Mouse (Mus musculus) CH12.LX (cell line): ENCODE measurements around the gene Pla2g4c. TPM values are rescaled to one million over a fixed set of nuclear protein-coding genes. Genes with fewer than 3 reads are reported as not detected.

Experiments
- DNase-seq: peaks from one replicate; pipeline ENCODE4 v3.0.0-alpha.2; 2013; ENCODE audit errors: extremely low read depth
- H3K27ac ChIP-seq: 2 replicates; pipeline ENCODE4 v1.5.1; 2012; ENCODE audit warnings: low read depth, mild to moderate bottlenecking, control low read depth, moderate library complexity; ENCODE audit not compliant: insufficient read depth
- H3K27me3 ChIP-seq: replicated peaks from 2 replicates; pipeline ENCODE3; 2012; ENCODE audit warnings: inconsistent platforms
- H3K36me3 ChIP-seq, 2 experiments: replicated peaks in 1 of 2; 2 replicates each; pipeline versions ENCODE3 to v1.6.1; 2012; ENCODE audit warnings: inconsistent platforms in 1 of 2, low read length in 1 of 2, mild to moderate bottlenecking in 1 of 2, mixed read lengths in 1 of 2, moderate library complexity in 1 of 2; ENCODE audit not compliant: control insufficient read depth in 1 of 2, insufficient read depth in 1 of 2
- H3K4me1 ChIP-seq, 2 experiments: 2 replicates each; pipeline ENCODE4 v1.6.1; 2012; ENCODE audit warnings: inconsistent platforms in 1 of 2, moderate library complexity in 1 of 2; ENCODE audit not compliant: insufficient read depth in 2 of 2, control insufficient read depth in 1 of 2
- H3K4me2 ChIP-seq: 2 replicates; pipeline ENCODE4 v1.6.1; 2012; ENCODE audit warnings: low read depth, mild to moderate bottlenecking, control low read depth; ENCODE audit not compliant: poor library complexity, insufficient read depth, severe bottlenecking
- H3K4me3 ChIP-seq, 3 experiments: fragments of 150-350 bp in 1 of 3; sonication (generic) in 1 of 3; replicated peaks in 1 of 3; 2 replicates each; pipeline versions ENCODE3 to v1.5.1; 2011 to 2012; ENCODE audit warnings: low read depth in 2 of 3, low read length in 2 of 3, mild to moderate bottlenecking in 2 of 3, moderate library complexity in 2 of 3, control low read depth in 1 of 3, improper control_type of control experiment in 1 of 3, inconsistent platforms in 1 of 3, mixed read lengths in 1 of 3; ENCODE audit not compliant: poor library complexity in 1 of 3
- H3K79me2 ChIP-seq: replicated peaks from 2 replicates; pipeline ENCODE4 v1.6.1; 2012; ENCODE audit warnings: mild to moderate bottlenecking, moderate library complexity; ENCODE audit not compliant: control insufficient read depth, poor library complexity, insufficient read depth, severe bottlenecking; ENCODE audit errors: extremely low read depth
- H3K9ac ChIP-seq: 2 replicates; pipeline ENCODE4 v1.6.1; 2012; ENCODE audit warnings: low read depth, mild to moderate bottlenecking, control low read depth, moderate library complexity; ENCODE audit not compliant: insufficient read depth
- H3K9me3 ChIP-seq: replicated peaks from 2 replicates; pipeline ENCODE3; 2012; ENCODE audit warnings: low read length, inconsistent platforms, mixed read lengths
- CHD2 ChIP-seq: IDR thresholded peaks from 2 replicates; pipeline ENCODE4 v1.6.1; 2011; ENCODE audit warnings: low read length, improper control_type of control experiment
- CTCF ChIP-seq, 2 experiments: IDR thresholded peaks in 1 of 2; conservative IDR thresholded peaks in 1 of 2; 2 replicates each; pipeline ENCODE4 v1.5.1; 2011 to 2012; ENCODE audit warnings: low read depth in 2 of 2, low read length in 2 of 2, improper control_type of control experiment in 1 of 2, inconsistent platforms in 1 of 2, mild to moderate bottlenecking in 1 of 2, moderate library complexity in 1 of 2
- E2F4 ChIP-seq: IDR thresholded peaks from 2 replicates; pipeline ENCODE4 v1.6.1; 2011; ENCODE audit warnings: low read depth, low read length, improper control_type of control experiment; ENCODE audit not compliant: insufficient replicate concordance
- EP300 ChIP-seq: IDR thresholded peaks from 2 replicates; pipeline ENCODE4 v1.6.1; 2011; ENCODE audit warnings: low read length, improper control_type of control experiment
- ETS1 ChIP-seq: conservative IDR thresholded peaks from 2 replicates; pipeline ENCODE4 v1.6.1; 2012; ENCODE audit warnings: low read depth, mild to moderate bottlenecking, inconsistent platforms, low read length, improper control_type of control experiment, moderate library complexity
- MAX ChIP-seq: IDR thresholded peaks from 2 replicates; pipeline ENCODE4 v1.6.1; 2011; ENCODE audit warnings: low read length, improper control_type of control experiment
- MXI1 ChIP-seq: IDR thresholded peaks from 2 replicates; pipeline ENCODE4 v1.6.1; 2011; ENCODE audit warnings: mild to moderate bottlenecking, low read depth, low read length, improper control_type of control experiment
- MYC ChIP-seq: IDR thresholded peaks from 2 replicates; pipeline ENCODE4 v1.6.1; 2011; ENCODE audit warnings: low read depth, mild to moderate bottlenecking, improper control_type of control experiment, low read length
- PAX5 ChIP-seq: IDR thresholded peaks from 2 replicates; pipeline ENCODE4 v1.6.1; 2012; ENCODE audit warnings: low read length, inconsistent platforms, mixed read lengths
- POLR2A ChIP-seq: IDR thresholded peaks from 2 replicates; pipeline ENCODE4 v1.6.1; 2011; ENCODE audit warnings: low read depth, mild to moderate bottlenecking, improper control_type of control experiment, low read length
- RAD21 ChIP-seq: IDR thresholded peaks from 2 replicates; pipeline ENCODE4 v1.6.1; 2011; ENCODE audit warnings: low read depth, mild to moderate bottlenecking, low read length, improper control_type of control experiment, moderate library complexity
- RCOR1 ChIP-seq: conservative IDR thresholded peaks from 2 replicates; pipeline ENCODE4 v1.6.1; 2012; ENCODE audit warnings: low read depth, mild to moderate bottlenecking, inconsistent platforms, low read length, improper control_type of control experiment
- SMC3 ChIP-seq: IDR thresholded peaks from 2 replicates; pipeline ENCODE4 v1.6.1; 2011; ENCODE audit warnings: low read depth, low read length, improper control_type of control experiment
- TBP ChIP-seq: conservative IDR thresholded peaks from 2 replicates; pipeline ENCODE4 v1.6.1; 2011; ENCODE audit warnings: low read depth, low read length, improper control_type of control experiment
- TCF12 ChIP-seq: IDR thresholded peaks from 2 replicates; pipeline ENCODE4 v1.6.1; 2014; ENCODE audit warnings: low read depth, mild to moderate bottlenecking, inconsistent platforms, low read length, improper control_type of control experiment
- UBTF ChIP-seq: IDR thresholded peaks from 2 replicates; pipeline ENCODE4 v1.6.1; 2012; ENCODE audit warnings: low read depth, mild to moderate bottlenecking, inconsistent platforms, low read length, improper control_type of control experiment, moderate library complexity
- USF1 ChIP-seq: IDR thresholded peaks from 2 replicates; pipeline ENCODE4 v1.6.1; 2014; ENCODE audit warnings: low read depth, mild to moderate bottlenecking, inconsistent platforms, low read length, improper control_type of control experiment
- ZC3H11A ChIP-seq: IDR thresholded peaks from 2 replicates; pipeline ENCODE4 v1.6.1; 2012; ENCODE audit warnings: low read depth, mild to moderate bottlenecking, inconsistent platforms, low read length, improper control_type of control experiment
- dilution Hi-C: fragments of 300-500 bp; cut with MboI; formaldehyde crosslinking; loops from 2 replicates; pipeline ENCODE4 v1.14.3; 2020; ENCODE audit warnings: low sequenced_read_pairs; ENCODE audit not compliant: extremely low pct_unique_long_range_greater_than_20kb, extremely low pct_ligation_motif_present
- in situ Hi-C: fragments of 300-500 bp; cut with MboI; formaldehyde crosslinking; loops from 3 replicates; pipeline ENCODE4 v1.14.3; 2019; ENCODE audit warnings: low sequenced_read_pairs, low pct_ligation_motif_present, low pct_unique_long_range_greater_than_20kb, mixed read lengths
- polyA plus RNA-seq: library from polyadenylated mRNA; unstranded; fragments of >175 nt; gene quantifications from 2 replicates; pipeline ENCODE4 v1.2.1, GENCODE M21; 2012; ENCODE audit warnings: low read depth; ENCODE audit not compliant: insufficient read length
- total RNA-seq, 2 experiments: library from RNA; depleted of rRNA; stranded (reverse); fragments of 300-350 nt in 1 of 2; fragments of >200 nt in 1 of 2; gene quantifications; 2 replicates each; pipeline ENCODE4 v1.2.3; 2012 to 2014

The Pla2g4c gene
- total and polyA plus RNA-seq, 3 experiments = 0.17 to 1.7 (median 1.1) TPM

DNA sequence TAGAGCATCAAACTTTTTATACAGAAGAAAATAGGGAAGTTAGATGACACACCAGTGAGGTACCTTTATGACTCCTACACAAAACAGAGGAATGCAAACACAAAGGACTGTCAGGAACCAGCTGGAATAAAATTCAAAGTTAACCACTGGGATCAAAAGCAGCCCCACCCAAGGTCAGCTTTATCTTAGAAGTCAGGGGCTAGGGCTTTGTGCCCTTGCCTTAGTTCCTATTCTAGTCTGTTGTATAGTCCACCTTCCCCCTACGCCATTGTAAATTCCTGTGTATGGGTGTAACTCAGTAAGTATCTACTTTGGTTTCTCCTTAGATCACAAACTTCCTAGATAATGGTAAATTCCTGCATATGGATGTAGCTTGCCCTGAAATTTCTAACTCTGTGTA lies 26.8 kb upstream of the Pla2g4c start:
- peaks cover 0 to 9% of the 10 kb centered on the region in 2 experiments; a peak in 2 of 4 replicates for H3K4me1 ChIP-seq
- dilution Hi-C loops (no loop called here), in situ Hi-C loops (loop anchor here (25.0 kb wide), 1 partner anchor 235 kb away; the partner anchor contains the start of gene Mzf1)
- H3K36me3 ChIP-seq = peaks cover 90 to 98% of the 10 kb centered on the region in 2 experiments
- TF ChIP-seq SMC3 (no peak), TBP (no peak)
- no peaks in the 10 kb centered on the region for H3K9me3 ChIP-seq
- H3K27me3 ChIP-seq = no peaks in the 10 kb centered on the region
- no peak overlapping the region for H3K27ac ChIP-seq
- H3K4me2 ChIP-seq = no peak overlapping the region
- H3K4me3 ChIP-seq = no peak overlapping the region
- no peak for DNase-seq
- no peaks in the 10 kb centered on the region for H3K79me2 ChIP-seq
- no peak overlapping the region for H3K9ac ChIP-seq

DNA sequence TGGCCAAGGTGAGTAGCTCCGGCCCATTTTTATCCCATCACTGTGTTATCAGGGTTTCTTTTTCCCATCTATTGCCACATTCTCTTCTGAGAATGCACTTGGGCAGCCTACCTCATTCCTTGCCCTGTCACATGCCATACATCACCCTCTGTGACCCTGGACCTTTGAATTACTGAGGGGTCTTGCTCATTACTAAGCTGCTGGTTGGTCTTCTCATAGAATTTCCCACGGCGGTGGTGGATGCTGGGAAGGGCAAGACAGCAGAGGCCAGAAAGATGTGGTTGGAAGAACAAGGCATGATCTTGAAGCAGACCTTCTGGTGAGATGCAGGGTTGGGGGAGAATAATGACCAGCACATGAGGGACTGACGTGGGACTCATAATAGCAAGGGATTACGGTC lies 25.6 kb upstream of the Pla2g4c start:
- no peaks in the 10 kb centered on the region for H3K27me3 ChIP-seq
- TF ChIP-seq USF1 (no peak), RCOR1 (no peak)
- H3K4me1 ChIP-seq = peaks cover 2 to 18% of the 10 kb centered on the region in 2 experiments; a peak in 2 of 4 replicates
- peaks cover 94 to 98% of the 10 kb centered on the region in 2 experiments for H3K36me3 ChIP-seq
- no peaks in the 10 kb centered on the region for H3K79me2 ChIP-seq
- no peak for DNase-seq
- no peak overlapping the region for H3K4me2 ChIP-seq
- H3K9ac ChIP-seq = no peak overlapping the region
- in situ Hi-C loops (loop anchor here (25.0 kb wide), 1 partner anchor 237 kb away; the partner anchor contains the start of gene Mzf1), dilution Hi-C loops (no loop called here)
- H3K9me3 ChIP-seq = no peaks in the 10 kb centered on the region
- no peak overlapping the region for H3K27ac ChIP-seq
- no peak overlapping the region for H3K4me3 ChIP-seq

DNA sequence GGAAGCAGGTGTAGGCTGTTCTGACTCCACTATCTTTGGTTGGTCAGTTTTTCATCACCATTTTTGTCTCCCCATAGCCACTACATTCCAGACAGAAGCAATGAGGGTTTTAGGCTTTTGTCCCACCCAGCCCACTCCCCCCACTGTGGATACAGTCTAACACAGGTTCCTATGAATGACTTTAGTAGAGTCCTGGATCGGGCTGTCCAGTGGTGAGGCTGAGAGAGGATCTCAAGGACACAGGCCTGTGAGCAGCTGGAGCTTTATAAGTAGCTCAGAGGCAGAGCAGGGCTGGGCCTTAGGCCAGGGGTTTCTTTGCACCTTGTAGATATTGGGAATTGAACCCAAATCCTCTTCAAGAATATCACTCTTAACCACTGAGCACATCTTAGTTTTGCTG lies 22.8 kb upstream of the Pla2g4c start:
- dilution Hi-C loops = no loop called here
- in situ Hi-C loops = no loop called here
- DNase-seq = no peak
- Histone ChIP-seq H3K27me3 (no peaks in the 10 kb centered on the region), H3K9ac (no peak overlapping the region), H3K4me2 (no peak overlapping the region), H3K4me3 (no peak overlapping the region), H3K27ac (no peak overlapping the region), H3K4me1 (peaks cover 2 to 18% of the 10 kb centered on the region in 2 experiments; a peak in 2 of 4 replicates), H3K9me3 (no peaks in the 10 kb centered on the region), H3K36me3 (peaks cover 90 to 97% of the 10 kb centered on the region in 2 experiments), H3K79me2 (no peaks in the 10 kb centered on the region)
- TF ChIP-seq EP300 = no peak
- TF ChIP-seq SMC3 = no peak
- TF ChIP-seq MAX = no peak
- no peak for TF ChIP-seq RCOR1
- no peak for TF ChIP-seq TCF12
- no peak for TF ChIP-seq PAX5
- no peak for TF ChIP-seq CTCF (conservative IDR thresholded peaks at IDR 0.05 in 1 of 2, IDR thresholded peaks at IDR 0.05 in 1 of 2; ENCODE audit: low read depth in 2 of 2, low read length in 2 of 2)
- no peak for TF ChIP-seq RAD21
- TF ChIP-seq USF1 = no peak
- no peak for TF ChIP-seq MXI1
- no peak for TF ChIP-seq ETS1
- TF ChIP-seq ZC3H11A = no peak
- TF ChIP-seq POLR2A = no peak
- no peak for TF ChIP-seq TBP
- TF ChIP-seq MYC = no peak
- TF ChIP-seq UBTF = no peak
- TF ChIP-seq E2F4 = no peak
- no peak for TF ChIP-seq CHD2
